Mouse (Mus musculus) liver, adult (tissue): ENCODE measurements around the gene Mrps34.

Source experiments
- GATA4 ChIP-seq: IDR thresholded peaks from 2 replicates; pipeline ENCODE4 v1.6.1; 2014; ENCODE audit warnings: mild to moderate bottlenecking, low read length; ENCODE audit not compliant: insufficient replicate concordance

Gene Mrps34

GRCm38 (mm10) chr17:24873695-24874404 is 21.1 kb upstream of the Mrps34 start:
- TF ChIP-seq GATA4, result no peak

DNA sequence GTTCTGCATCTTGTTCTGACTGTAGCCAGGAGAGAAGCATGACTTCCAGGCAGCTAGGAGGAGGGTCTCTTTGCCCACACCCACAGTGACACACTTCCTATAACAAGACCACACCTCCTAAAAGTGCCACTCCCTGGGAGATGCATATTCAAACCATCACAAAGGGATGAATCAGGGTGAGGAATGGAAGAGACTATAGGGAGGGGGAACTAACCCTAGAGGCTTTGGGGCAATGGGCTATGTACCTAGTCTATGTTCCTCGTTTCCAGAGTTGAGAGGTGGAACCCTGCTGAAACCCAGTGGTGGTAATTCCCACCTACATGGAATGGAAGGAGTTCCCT is 20.5 kb upstream of the Mrps34 start:
- TF ChIP-seq GATA4, result no peak

GRCm38 (mm10) chr17:24874989-24875388 is 19.9 kb upstream of the Mrps34 start:
- TF ChIP-seq GATA4, result no peak

- no peak for TF ChIP-seq GATA4
These were observed 17.4 kb upstream of the Mrps34 start for GRCm38 (mm10) chr17:24877336-24878116.

DNA sequence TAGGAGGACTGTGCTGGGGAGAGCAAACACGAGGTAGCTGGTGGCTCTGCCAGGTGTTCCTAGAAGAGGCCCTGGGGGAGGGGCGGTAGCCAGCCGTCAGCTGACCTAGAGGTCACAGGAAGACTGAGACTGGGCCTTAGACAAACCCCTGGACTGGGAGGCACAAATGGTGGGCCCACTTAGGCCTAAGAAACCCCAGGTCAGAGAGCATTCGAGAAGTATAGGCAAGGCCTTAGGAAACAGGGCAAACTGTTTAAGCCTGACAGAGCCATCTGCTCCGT is 16.9 kb upstream of the Mrps34 start:
- no peak for TF ChIP-seq GATA4

DNA sequence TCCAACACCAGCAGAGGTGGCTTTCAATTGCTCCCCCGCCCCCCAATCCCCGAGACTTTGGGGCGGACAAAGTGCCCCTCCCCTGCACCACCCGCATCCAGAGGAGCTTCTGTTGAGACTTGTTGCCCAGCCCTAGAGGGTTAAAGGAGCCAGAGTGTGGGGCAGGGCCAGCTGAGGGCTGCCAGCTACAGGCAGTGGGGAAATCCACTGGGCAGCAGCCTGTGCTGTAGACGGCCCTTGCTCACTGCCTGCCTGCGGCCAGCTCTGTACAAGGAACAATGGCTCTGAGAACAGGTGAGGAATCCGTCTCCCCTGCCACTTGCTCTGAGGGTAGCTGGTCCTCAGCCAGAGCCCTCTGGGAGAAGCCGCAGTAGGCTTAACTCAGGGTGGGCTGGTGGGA is 16.4 kb upstream of the Mrps34 start:
- TF ChIP-seq GATA4, result no peak

- no peak for TF ChIP-seq GATA4
These were observed 13.0 kb upstream of the Mrps34 start for GRCm38 (mm10) chr17:24881738-24882440.

DNA sequence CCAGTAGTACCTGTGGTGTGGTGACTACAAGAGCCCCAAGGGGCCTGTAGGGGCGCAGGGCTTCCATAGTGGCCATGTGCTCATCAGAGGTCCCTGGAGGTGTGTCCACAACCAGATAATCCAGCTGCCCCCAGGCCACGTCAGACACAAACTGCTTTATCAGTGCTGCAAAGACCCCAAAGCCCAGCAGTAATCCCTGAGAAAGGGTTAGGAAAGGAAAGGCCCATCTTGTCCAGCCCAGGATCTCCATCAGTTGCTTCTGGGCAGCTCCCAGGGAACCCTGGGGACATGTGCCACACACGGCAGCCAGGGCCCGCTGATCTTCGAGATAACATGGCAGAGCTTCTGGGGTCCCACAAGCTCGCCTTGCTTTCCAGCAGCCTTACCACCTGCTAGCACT is 10.5 kb upstream of the Mrps34 start:
- no peak for TF ChIP-seq GATA4

GRCm38 (mm10) chr17:24885356-24886133 is 9.4 kb upstream of the Mrps34 start:
- TF ChIP-seq GATA4, result no peak

DNA sequence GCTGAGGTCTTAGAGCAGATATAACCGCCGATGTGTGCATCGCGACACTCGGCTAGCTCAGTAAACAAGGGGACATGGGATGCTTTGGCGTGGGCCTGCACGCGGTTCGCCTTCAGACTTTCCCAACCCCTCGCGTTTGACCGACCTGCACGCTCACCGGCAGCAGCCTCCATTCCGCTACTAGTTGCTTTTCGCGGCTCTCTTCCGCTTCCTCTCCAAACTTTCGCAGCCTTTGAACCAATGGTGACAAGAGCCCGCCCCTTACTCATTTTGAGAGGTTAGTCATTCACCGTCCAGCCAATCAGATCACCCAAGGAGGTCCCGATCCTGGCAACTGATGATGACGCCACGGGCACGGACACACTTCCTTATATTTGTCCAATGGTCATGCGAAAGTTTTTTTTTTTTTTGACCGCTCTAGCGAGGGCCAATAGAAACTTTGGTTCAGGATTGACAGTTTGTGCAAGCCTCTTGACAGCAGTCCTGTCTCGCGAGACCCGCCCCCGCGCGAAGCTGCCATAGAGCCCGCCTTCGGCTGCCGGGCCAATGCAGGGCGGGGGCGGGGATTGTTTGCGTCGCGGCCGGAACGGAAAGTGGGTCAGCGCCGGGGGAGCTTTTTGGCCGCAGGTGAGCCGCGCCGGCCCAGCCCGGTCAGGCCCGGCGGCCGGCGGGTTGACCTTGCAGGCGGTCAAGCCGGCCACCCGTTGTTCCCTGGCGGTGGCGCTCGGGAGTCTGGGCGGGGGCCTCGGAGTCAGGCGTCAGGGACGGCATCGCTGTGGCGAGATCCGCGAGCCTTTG is 8.6 kb upstream of the Mrps34 start, which contains the start of the genes Nubp2 and Spsb3:
Gene Nubp2, minus strand, starts transcription at position 216 of the 798 bp plus-strand sequence.
Gene Spsb3, plus strand, starts transcription at position 510 of the 798 bp plus-strand sequence.
- TF ChIP-seq GATA4, result no peak; the same call in 1 of the 2 replicates

GRCm38 (mm10) chr17:24886932-24887271 is 8.0 kb upstream of the Mrps34 start:
- TF ChIP-seq GATA4, result no peak

DNA sequence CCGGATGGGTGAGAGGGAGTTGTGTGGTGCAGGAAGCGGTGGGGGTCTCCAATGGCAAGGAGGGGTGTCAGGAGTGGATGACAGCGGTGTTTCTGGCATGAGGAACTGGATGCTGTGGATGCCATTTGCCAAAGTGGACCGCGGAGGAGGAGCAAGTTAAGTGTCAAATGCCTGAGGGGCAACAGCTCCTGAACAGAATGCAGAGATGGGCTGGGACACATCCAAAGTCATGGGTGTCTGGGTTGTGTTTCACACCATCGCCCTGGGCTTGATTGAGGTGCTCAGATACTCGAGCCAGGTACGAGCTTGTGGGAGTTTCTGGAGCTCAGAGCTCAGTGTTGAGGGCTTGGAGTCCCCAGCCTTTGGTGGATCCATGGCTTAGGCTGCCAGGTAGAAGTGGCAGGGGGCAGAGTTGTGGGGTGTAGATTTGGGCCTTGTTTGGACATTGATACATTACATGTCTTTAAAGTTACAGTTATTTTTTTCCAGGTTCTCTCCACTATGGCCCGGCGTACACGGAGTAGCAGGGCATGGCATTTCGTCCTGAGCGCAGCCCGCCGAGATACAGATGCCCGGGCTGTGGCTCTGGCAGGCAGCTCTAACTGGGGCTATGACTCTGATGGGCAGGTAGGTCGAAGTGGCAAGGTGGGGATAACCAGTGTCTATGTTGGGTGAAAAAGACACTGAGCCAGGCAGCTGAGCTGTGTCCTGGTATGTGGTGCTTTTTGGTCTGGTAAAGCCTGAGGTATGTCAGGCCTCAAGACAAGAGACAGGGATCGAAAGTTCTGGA is 7.4 kb upstream of the Mrps34 start:
- no peak for TF ChIP-seq GATA4

GRCm38 (mm10) chr17:24888862-24889261 is 6.1 kb upstream of the Mrps34 start:
- no peak for TF ChIP-seq GATA4
